Mouse (Mus musculus): Measurements from ENCODE around the gene Smurf1.

- no peak for TF ChIP-seq CTCF (IDR thresholded peaks at IDR 0.05; ENCODE audit: low read depth, low read length)
- no peak for TF ChIP-seq GATA1 (IDR thresholded peaks at IDR 0.05; ENCODE audit: borderline replicate concordance, low read length)
- TF ChIP-seq TAL1 (conservative IDR thresholded peaks at IDR 0.05; ENCODE audit: low read depth, low read length): no peak
- no peak for TF ChIP-seq GATA2 (IDR thresholded peaks at IDR 0.05; ENCODE audit: borderline replicate concordance, low read depth, low read length)
- TF ChIP-seq POLR2AphosphoS5 (IDR thresholded peaks at IDR 0.05; ENCODE audit: insufficient replicate concordance, low read depth, low read length): no peak
Observed at GRCm38 (mm10) chr5:144964872-144965638, 592 bp downstream of the Smurf1 start.

Measured in G1E (cell line).